Mouse (Mus musculus): ENCODE measurements at regions not wholly inside any gene's neighbourhood (a gene's known extent, or its start where the extent isn't known, plus 50 kb on each side); places are given as distances from the start of the nearest gene placed in this dataset.

GRCm38 (mm10) chr4:80306528-80306927, 527.4 kb upstream of the Tyrp1 start:
- in situ Hi-C loops (cut with MboI, MseI) = no loop called here

DNA sequence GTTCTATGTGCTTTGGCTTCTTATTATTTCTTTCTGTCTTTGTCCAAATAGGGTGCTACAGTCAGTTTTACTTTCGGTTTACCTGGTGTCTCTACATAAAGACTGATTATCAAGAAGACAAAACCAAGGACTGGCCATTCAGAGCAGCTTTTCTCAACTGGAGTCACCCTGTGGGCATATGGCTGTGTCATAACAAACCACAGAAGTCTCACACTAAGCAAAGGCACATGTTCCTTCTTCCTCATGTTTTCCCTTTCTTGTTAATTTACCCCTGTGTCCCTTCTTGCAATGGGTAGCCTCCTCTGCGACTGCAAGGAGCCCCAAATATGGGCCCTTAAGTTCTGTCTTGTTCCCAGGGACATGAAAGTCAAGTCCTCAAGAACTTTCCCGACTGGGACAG, 523.3 kb upstream of the Tyrp1 start:
- in situ Hi-C loops (cut with MboI, MseI) = loop anchor here (10.0 kb wide), 1 partner anchor 696 kb away; no protein-coding TSS in a partner anchor

DNA sequence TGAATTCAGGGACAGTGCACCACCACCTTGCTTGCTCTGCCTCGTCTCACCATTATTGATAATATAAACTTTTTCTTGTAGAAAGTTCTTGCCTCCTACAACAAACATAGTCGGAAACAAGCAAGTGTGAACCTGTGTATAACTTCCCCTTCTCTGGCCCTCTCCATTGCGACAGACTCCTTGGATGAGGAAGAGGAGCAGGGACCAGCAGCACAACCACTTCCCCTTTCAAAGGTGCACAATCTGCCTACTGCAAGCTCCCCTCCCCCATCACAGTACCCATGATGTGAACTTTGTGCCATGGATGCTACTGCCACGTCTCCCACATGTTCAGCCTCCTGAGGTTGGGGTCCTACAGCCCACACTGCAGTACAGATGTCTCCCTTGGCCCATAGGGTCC, 522.8 kb upstream of the Tyrp1 start:
- in situ Hi-C loops (cut with MboI, MseI) = loop anchor here (10.0 kb wide), 1 partner anchor 696 kb away; no protein-coding TSS in a partner anchor
